Mouse (Mus musculus) neural tube, embryonic 13.5 days (tissue): ENCODE data around the gene Tulp1. TPM values are rescaled to one million over a fixed set of nuclear protein-coding genes. Genes with fewer than 3 reads are reported as not detected.

Experiments
- ATAC-seq: fragments of 200-750 bp; cut with Nextera tagmentation; 2 replicates; pipeline ENCODE4 v1.8.0; 2017; ENCODE audit warnings: low read depth, mild to moderate bottlenecking, moderate TSS enrichment, moderate library complexity
- H3K27ac ChIP-seq: fragments of 300-500 bp; sonication (generic); replicated peaks from 2 replicates; pipeline ENCODE4 v1.5.1; 2015; ENCODE audit warnings: moderate library complexity, mild to moderate bottlenecking, inconsistent platforms
- H3K27me3 ChIP-seq: fragments of 300-500 bp; sonication (generic); 2 replicates; pipeline ENCODE4 v1.6.1; 2015; ENCODE audit warnings: mild to moderate bottlenecking, inconsistent platforms
- H3K36me3 ChIP-seq: fragments of 300-500 bp; sonication (generic); 2 replicates; pipeline ENCODE4 v1.6.1; 2015; ENCODE audit warnings: mild to moderate bottlenecking, inconsistent platforms
- H3K4me1 ChIP-seq: fragments of 300-500 bp; sonication (generic); replicated peaks from 2 replicates; pipeline ENCODE4 v1.6.1; 2015; ENCODE audit warnings: inconsistent platforms
- H3K4me2 ChIP-seq: fragments of 300-500 bp; sonication (generic); 2 replicates; pipeline ENCODE4 v1.6.1; 2015; ENCODE audit warnings: inconsistent platforms, mild to moderate bottlenecking, moderate library complexity
- H3K4me3 ChIP-seq: fragments of 300-500 bp; sonication (generic); 2 replicates; pipeline ENCODE4 v1.5.1; 2015; ENCODE audit warnings: mild to moderate bottlenecking, inconsistent platforms
- H3K9ac ChIP-seq: fragments of 300-500 bp; sonication (generic); 2 replicates; pipeline ENCODE4 v1.6.1; 2015; ENCODE audit warnings: moderate library complexity, mild to moderate bottlenecking, inconsistent platforms
- H3K9me3 ChIP-seq: fragments of 300-500 bp; sonication (generic); 2 replicates; pipeline ENCODE4 v1.6.1; 2016; ENCODE audit warnings: inconsistent platforms
- WGBS: fragments of 180-500 bp; shearing (Covaris S2); methylation state at CpG from one replicate; pipeline ENCODE4 v1.1.7; 2015; 5-methylcytosine and 5-hydroxymethylcytosine counted together
- polyA plus RNA-seq: library from polyadenylated mRNA; unstranded; fragments of >200 nt; fragmentation: Nextera tagmentation; extraction: Ambion mirVana; gene quantifications from 2 replicates; pipeline ENCODE4 v1.2.1, GENCODE M21; 2015

Gene Tulp1
- polyA plus RNA-seq, 1 experiment from 2014 or later = 2.8 TPM

GRCm38 (mm10) chr17:28348211-28348610 lies 16.8 kb downstream of the Tulp1 start:
- Histone ChIP-seq H3K4me2 (peak overlapping the region; percentile 81; the same call in 1 of the 2 replicates), H3K36me3 (no peaks in the 10 kb centered on the region), H3K9me3 (no peaks in the 10 kb centered on the region), H3K9ac (0 out of 2 replicates have a peak overlapping the region, but pooled peaks have one; percentile 8), H3K4me3 (0 out of 2 replicates have a peak overlapping the region, but pooled peaks have one; percentile 2), H3K4me1 (peaks cover 66% of the 10 kb centered on the region), H3K27me3 (peaks cover 53% of the 10 kb centered on the region), H3K27ac (no peak overlapping the region)
- ATAC-seq = no peak
- WGBS = 60% methylated on average over 6 of the region's 6 CpGs

GRCm38 (mm10) chr17:28347327-28347726 lies 17.7 kb downstream of the Tulp1 start:
- H3K27ac ChIP-seq = no peak overlapping the region
- ATAC-seq = no peak
- H3K4me2 ChIP-seq = no peak overlapping the region
- no peaks in the 10 kb centered on the region for H3K9me3 ChIP-seq
- H3K9ac ChIP-seq = no peak overlapping the region
- H3K4me3 ChIP-seq = no peak overlapping the region
- H3K36me3 ChIP-seq = no peaks in the 10 kb centered on the region
- peaks cover 66% of the 10 kb centered on the region for H3K4me1 ChIP-seq
- H3K27me3 ChIP-seq = peaks cover 44% of the 10 kb centered on the region
- WGBS = 83% methylated on average over 10 of the region's 10 CpGs

DNA sequence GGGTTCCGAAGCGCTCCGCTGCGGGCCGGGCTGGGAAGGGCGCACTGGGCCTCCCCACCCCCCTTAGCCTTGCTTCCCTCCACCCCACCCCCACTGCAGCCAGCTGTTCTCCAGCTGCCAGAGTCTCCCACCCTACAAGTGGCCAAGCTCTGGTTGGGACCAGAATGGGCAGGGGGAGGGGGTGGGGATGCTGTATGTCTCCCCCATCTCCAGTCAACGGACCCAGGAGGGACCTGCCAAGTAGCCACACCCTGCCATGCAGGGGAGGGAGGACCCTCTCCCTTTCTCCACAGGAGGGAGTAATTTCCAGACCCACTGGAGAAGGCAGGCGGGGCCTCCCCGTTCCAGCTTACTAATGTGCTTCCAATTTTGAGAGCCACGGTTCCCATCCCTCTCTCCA lies 19.1 kb downstream of the Tulp1 start:
- Histone ChIP-seq H3K4me1 (peaks cover 61% of the 10 kb centered on the region), H3K4me2 (peak overlapping the region; percentile 21; the same call in 1 of the 2 replicates)

DNA sequence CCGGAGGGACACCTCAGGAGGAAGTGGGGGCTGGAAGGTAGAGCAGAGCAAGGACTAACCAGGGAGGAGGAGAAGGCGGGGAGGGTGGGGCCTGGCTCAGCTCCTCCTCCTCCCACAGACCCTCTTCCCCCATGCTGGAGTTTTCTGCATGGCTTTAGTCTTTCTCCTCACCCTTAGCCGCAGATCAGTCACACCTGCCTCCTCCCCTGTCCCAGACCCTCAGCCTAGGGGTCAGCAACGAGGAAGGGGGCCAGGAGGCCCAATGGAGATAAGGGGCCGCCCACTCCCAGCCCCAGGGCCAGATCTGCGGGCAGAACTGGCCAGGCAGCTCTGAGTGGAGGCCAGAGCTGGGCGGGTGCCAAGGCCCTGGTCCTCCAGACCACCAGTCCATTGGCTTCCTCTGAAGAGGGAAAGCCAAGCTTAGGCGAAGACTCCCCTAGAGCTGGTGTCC lies 19.7 kb downstream of the Tulp1 start:
- Histone ChIP-seq H3K9ac (peak overlapping the region; percentile 45), H3K27ac (no peak overlapping the region; the same call in 1 of the 2 replicates), H3K4me1 (peaks cover 63% of the 10 kb centered on the region), H3K4me2 (peak overlapping the region; percentile 21; the same call in 1 of the 2 replicates), H3K27me3 (peaks cover 35% of the 10 kb centered on the region), H3K36me3 (no peaks in the 10 kb centered on the region), H3K4me3 (no peak overlapping the region), H3K9me3 (no peaks in the 10 kb centered on the region)
- ATAC-seq = no peak
- WGBS = 24% methylated on average over 8 of the region's 8 CpGs

More for the DNA sequence above, 19.1 kb downstream of the Tulp1 start:
- no peak for ATAC-seq
- H3K4me3 ChIP-seq = no peak overlapping the region
- H3K9ac ChIP-seq = peak overlapping the region; percentile 45
- peaks cover 37% of the 10 kb centered on the region for H3K27me3 ChIP-seq
- H3K9me3 ChIP-seq = no peaks in the 10 kb centered on the region
- H3K27ac ChIP-seq = no peak overlapping the region; the same call in 1 of the 2 replicates
- H3K36me3 ChIP-seq = no peaks in the 10 kb centered on the region
- WGBS = 16% methylated on average over 10 of the region's 10 CpGs

DNA sequence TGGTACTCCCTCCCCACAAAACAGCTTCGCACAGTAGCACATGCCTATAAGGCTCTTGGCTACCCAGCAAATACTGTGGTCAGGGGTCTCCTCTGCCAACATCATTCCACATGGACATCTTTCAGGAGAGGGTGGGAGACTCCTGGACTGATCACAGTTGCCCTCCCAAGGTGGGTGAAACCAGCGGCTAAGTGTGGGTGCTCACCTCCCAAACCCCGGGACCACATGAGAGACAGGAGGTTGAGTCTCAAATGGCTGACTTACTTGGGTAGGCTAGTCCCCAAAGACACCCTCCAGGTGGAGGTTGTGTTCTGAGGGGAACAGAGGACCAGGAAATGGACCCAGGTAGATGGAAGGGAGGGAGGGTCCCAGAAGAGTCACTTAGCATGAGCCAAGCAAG lies 20.4 kb downstream of the Tulp1 start:
- no peak for ATAC-seq
- H3K36me3 ChIP-seq = no peaks in the 10 kb centered on the region
- no peak overlapping the region for H3K27ac ChIP-seq
- no peaks in the 10 kb centered on the region for H3K9me3 ChIP-seq
- H3K27me3 ChIP-seq = peaks cover 34% of the 10 kb centered on the region
- WGBS = 61% methylated on average over 3 of the region's 3 CpGs
- 0 out of 2 replicates have a peak overlapping the region, but pooled peaks have one; percentile 26 for H3K9ac ChIP-seq
- H3K4me3 ChIP-seq = no peak overlapping the region
- H3K4me2 ChIP-seq = no peak overlapping the region
- peaks cover 57% of the 10 kb centered on the region for H3K4me1 ChIP-seq

GRCm38 (mm10) chr17:28344050-28344607 lies 20.9 kb downstream of the Tulp1 start:
- no peaks in the 10 kb centered on the region for H3K36me3 ChIP-seq
- no peak overlapping the region for H3K4me2 ChIP-seq
- H3K27ac ChIP-seq = no peak overlapping the region
- no peak for ATAC-seq
- H3K9me3 ChIP-seq = no peaks in the 10 kb centered on the region
- H3K9ac ChIP-seq = 0 out of 2 replicates have a peak overlapping the region, but pooled peaks have one; percentile 26
- no peak overlapping the region for H3K4me3 ChIP-seq
- H3K27me3 ChIP-seq = peaks cover 29% of the 10 kb centered on the region
- peaks cover 52% of the 10 kb centered on the region for H3K4me1 ChIP-seq
- WGBS = 39% methylated on average over 3 of the region's 4 CpGs

DNA sequence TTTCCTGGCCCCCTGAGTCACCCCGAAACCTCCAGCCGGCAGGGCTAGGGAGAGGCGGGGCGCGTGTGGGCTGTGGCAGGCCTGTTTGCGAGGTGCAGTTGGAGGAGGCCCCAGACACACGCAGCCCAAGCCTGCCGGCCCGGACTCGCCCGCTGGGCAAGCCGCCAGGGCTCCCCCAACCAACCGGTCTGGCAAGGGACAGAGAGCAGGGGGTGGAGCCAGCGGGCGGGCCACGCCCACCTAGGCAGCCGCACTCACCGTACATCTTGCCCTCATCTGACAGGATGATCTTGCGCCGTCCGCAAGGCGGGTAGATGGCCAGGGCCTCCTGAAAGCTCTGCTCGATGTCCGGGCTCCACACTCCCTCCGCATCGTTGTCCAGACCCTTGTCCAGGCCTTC lies 23.9 kb downstream of the Tulp1 start:
- Histone ChIP-seq H3K4me3 (peak overlapping the region; percentile 24), H3K9me3 (no peaks in the 10 kb centered on the region), H3K4me1 (peaks cover 36% of the 10 kb centered on the region), H3K36me3 (no peaks in the 10 kb centered on the region), H3K9ac (peak overlapping the region; percentile 62), H3K4me2 (peak overlapping the region; percentile 55), H3K27ac (no peak overlapping the region), H3K27me3 (peaks cover 18% of the 10 kb centered on the region)
- 6% methylated on average over 26 of the region's 26 CpGs for WGBS
- ATAC-seq = peak; percentile 79

DNA sequence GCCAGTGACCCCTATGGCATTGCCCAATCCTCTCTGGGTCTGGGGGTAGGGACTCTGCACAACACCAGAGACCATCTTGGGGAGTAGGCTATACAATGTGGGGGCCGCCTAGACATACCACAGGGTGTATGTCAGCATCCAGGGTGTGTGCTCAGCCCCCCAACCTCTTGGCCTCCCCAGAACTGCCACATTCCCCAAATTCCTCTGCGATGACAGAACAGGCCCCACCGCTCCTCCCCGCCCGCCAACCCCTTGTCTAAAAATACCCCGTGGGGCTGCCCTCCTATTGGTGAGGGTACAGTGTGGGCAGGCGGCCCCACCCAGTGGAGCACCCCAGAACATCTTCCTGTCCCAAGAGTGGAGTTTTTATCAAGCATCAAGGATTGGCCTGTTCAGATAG lies 24.4 kb downstream of the Tulp1 start:
- Histone ChIP-seq H3K4me3 (no peak overlapping the region), H3K9ac (peak overlapping the region; percentile 62; the same call in 1 of the 2 replicates), H3K27ac (no peak overlapping the region), H3K27me3 (peaks cover 13% of the 10 kb centered on the region), H3K36me3 (no peaks in the 10 kb centered on the region), H3K4me1 (peaks cover 31% of the 10 kb centered on the region), H3K4me2 (peak overlapping the region; percentile 55), H3K9me3 (no peaks in the 10 kb centered on the region)
- 0 out of 2 replicates have a peak, but pooled peaks have one; percentile 34 for ATAC-seq
- WGBS = 77% methylated on average over 7 of the region's 7 CpGs

- H3K9me3 ChIP-seq = no peaks in the 10 kb centered on the region
- WGBS = 92% methylated on average over 7 of the region's 7 CpGs
- H3K4me1 ChIP-seq = peaks cover 19% of the 10 kb centered on the region
- H3K27ac ChIP-seq = no peak overlapping the region
- no peak overlapping the region for H3K4me2 ChIP-seq
- no peak overlapping the region for H3K9ac ChIP-seq
- no peak overlapping the region for H3K4me3 ChIP-seq
- H3K27me3 ChIP-seq = peaks cover 7% of the 10 kb centered on the region; the same call in 1 of the 2 replicates
- H3K36me3 ChIP-seq = no peaks in the 10 kb centered on the region
- ATAC-seq = no peak
These were observed 27.5 kb downstream of the Tulp1 start for GRCm38 (mm10) chr17:28337547-28337946.

DNA sequence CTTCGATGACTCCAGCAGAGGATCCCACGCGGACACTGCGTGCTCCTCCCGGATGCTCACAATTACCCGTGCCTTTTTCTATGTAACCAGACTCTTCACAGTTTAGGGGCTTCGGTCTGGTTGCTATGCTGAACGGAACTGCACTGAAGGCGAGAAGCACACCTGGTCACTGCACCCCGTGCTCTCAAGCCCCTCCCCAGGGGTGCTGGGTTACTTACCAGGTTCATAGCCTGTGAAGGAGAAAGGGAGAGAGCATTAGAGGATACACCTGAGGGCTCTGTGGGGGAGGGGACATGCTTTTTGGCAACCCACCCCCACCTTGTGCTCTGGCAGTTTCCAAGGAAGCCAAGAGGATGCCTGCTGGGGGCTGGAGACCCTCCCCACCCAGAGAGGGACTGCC lies 29.8 kb downstream of the Tulp1 start:
- no peak overlapping the region for H3K4me2 ChIP-seq
- no peak overlapping the region for H3K9ac ChIP-seq
- peaks cover 15% of the 10 kb centered on the region for H3K36me3 ChIP-seq
- H3K27ac ChIP-seq = no peak overlapping the region
- no peaks in the 10 kb centered on the region for H3K9me3 ChIP-seq
- 70% methylated on average over 10 of the region's 10 CpGs for WGBS
- no peak overlapping the region for H3K4me3 ChIP-seq
- H3K27me3 ChIP-seq = no peaks in the 10 kb centered on the region
- peaks cover 12% of the 10 kb centered on the region for H3K4me1 ChIP-seq
- ATAC-seq = no peak

DNA sequence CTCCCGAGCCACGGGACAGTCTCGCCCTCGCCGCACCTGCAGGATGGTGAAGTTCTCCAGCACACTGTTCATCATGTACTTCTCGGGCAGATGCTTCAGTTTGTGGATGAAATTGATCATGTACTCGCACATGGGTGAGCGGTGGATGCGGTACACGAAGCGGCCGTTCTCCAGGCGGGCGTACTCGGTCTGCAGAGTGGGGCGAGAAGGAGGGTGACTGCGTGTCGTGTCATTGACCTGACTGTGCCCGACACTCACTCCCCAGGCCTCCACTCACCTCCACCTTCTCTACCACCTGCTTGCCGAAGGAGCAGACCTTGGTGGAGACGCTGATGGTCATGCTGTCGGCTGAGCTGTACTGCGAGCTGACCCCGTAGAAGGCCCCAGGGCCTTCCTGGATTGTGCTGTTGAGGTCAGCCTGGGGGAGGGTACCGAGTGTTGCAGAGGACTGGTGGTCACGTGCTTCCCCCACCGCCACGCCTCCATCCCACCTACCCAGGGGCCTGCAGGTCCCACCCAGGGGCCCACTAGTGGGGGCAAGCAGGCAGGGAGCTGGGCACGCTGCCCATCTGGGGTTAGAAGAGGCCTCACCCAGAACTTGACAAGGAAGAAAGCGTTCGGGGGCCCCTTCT lies 32.0 kb downstream of the Tulp1 start:
- H3K9me3 ChIP-seq = no peaks in the 10 kb centered on the region
- peaks cover 26% of the 10 kb centered on the region for H3K4me1 ChIP-seq
- peaks cover 23% of the 10 kb centered on the region for H3K36me3 ChIP-seq
- 59% methylated on average over 31 of the region's 31 CpGs for WGBS
- H3K27ac ChIP-seq = no peak overlapping the region
- no peak overlapping the region; the same call in 1 of the 2 replicates for H3K4me2 ChIP-seq
- no peak overlapping the region for H3K4me3 ChIP-seq
- no peak for ATAC-seq
- H3K27me3 ChIP-seq = no peaks in the 10 kb centered on the region
- no peak overlapping the region for H3K9ac ChIP-seq

DNA sequence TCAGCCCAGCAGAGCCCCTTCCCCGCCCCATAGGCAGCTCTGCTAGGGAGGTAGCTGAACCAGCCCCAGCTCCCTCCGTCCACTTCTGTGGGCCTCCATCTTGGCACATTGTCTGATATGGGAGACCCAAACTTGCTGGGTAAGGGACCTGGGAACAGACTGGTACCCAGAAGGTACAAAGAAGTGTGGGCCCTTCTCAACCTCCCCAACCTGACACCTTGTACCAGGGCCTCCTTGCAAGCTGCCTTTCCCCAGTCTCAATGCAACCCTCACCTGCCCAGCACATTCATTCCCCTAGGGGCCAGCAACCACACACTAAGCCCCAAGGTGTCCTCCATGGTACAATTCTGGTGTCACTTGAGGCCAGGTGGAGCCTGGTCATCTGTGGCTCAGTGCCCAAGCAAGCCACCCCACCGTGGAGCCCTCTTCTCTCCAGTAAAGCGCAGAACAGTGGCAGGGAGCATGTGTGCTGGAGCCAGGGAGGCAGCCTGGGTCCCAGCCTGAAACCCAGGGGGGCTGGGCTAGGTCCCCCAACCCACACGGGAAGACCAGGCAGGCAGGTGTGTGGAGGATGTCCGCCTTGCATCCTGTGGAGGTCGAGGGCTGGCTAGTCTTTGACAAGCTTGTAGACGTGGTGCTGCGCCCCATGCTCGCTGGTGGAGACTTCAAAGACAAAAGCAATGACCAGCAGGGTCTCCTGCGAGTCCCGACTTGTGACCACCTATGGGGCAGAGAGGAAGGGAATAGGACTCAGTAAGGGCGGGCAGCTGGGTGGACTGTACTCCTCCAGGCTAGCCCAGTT lies 32.7 kb downstream of the Tulp1 start:
- Histone ChIP-seq H3K4me2 (no peak overlapping the region), H3K27me3 (no peaks in the 10 kb centered on the region), H3K36me3 (peaks cover 23% of the 10 kb centered on the region), H3K4me1 (peaks cover 34% of the 10 kb centered on the region), H3K9me3 (no peaks in the 10 kb centered on the region), H3K9ac (no peak overlapping the region), H3K4me3 (no peak overlapping the region), H3K27ac (no peak overlapping the region)
- WGBS = 45% methylated on average over 13 of the region's 13 CpGs
- ATAC-seq = no peak
